Mouse (Mus musculus) megakaryocyte progenitor cell, adult 5-6 weeks (primary cell): ENCODE measurements around the gene Sys1. TPM values are rescaled to one million over a fixed set of nuclear protein-coding genes. Genes with fewer than 3 reads are reported as not detected.

ENCODE experiments used
- ATAC-seq: replicated peaks from 2 replicates; pipeline ENCODE4 v1.8.0; 2016; ENCODE audit warnings: mild to moderate bottlenecking, moderate TSS enrichment, inconsistent platforms; ENCODE audit not compliant: poor library complexity
- total RNA-seq, 2 experiments: library from RNA; stranded (forward) in 1 of 2; stranded (reverse) in 1 of 2; fragments of 157-497, 149-512 nt in 1 of 2; fragments of 200-1000 nt in 1 of 2; gene quantifications; 2 replicates each; pipeline versions ENCODE4 v1.2.3 to v1.2.4; 2015 to 2017

Gene Sys1
- total RNA-seq, 2 experiments from 2014 or later: 20.0 to 39.1 TPM

GRCm38 (mm10) chr2:164494126-164494525, 37.4 kb downstream of the Sys1 start:
- ATAC-seq: no peak

DNA sequence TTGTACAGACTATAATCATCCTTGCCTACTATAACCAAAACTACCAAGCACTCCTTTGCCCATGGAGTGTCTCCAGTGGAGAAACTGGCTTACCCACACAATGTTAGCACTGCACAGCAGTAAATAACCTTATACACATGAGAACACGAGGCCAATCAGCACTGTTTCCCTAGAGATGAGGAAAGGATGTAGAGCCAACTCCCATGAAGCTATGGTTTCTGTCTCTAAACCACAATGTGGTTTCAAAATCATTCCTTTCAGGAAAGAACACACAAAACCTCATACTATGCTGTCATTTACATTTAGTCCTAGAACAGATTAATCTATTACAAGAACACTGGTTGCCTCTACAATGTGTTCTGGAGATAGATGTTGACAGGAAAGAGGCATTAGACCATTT, 39.6 kb downstream of the Sys1 start:
- ATAC-seq: 0 out of 2 replicates have a peak, but pooled peaks have one; percentile 11

- peak; percentile 98 for ATAC-seq
Observed at GRCm38 (mm10) chr2:164496847-164497690, 40.3 kb downstream of the Sys1 start, which contains the start of gene Pigt. Gene Pigt, plus strand, starts transcription at chr2:164497520.

- ATAC-seq: peak; percentile 13; the same call in 1 of the 2 replicates
Observed at GRCm38 (mm10) chr2:164497691-164498268, 41.0 kb downstream of the Sys1 start.

DNA sequence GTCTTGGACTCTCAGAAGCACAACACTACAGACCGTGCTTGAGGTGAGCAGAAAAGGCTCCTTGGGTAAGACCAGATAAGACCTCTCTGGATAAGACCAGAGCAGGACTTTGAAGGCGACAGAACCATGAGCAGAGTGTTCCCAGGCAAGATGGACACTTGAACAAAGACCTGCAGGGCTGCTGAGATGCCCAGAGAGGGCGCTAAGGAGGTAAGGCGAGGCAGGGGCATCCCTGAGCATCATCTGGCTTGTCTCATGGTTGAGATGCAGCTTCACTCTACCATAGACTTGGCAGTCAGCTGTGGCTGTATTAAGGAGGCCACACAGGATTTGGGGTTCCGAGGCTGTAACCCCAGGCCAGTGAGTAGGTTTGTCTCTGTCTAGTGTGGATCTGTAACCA, 42.6 kb downstream of the Sys1 start:
- ATAC-seq: no peak

DNA sequence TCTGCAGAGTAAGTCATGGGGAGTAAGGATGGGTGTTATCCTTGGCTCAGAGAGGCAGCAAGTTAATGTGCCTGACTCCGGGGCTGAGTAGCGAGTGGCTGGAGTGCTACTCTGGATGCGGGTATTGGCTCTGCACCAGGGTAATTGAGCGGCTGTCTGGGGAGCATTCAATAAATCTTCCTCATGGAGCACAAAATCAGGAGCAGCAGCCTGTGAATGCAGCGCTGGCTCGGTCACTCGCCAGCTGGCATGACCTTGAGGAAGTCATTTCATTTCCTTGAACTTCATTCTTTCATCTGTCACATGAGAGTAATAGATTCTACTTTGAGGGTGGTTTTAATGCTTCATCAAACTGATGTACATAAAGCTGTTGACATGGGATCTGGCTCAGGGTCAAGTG, 43.7 kb downstream of the Sys1 start:
- ATAC-seq: no peak

DNA sequence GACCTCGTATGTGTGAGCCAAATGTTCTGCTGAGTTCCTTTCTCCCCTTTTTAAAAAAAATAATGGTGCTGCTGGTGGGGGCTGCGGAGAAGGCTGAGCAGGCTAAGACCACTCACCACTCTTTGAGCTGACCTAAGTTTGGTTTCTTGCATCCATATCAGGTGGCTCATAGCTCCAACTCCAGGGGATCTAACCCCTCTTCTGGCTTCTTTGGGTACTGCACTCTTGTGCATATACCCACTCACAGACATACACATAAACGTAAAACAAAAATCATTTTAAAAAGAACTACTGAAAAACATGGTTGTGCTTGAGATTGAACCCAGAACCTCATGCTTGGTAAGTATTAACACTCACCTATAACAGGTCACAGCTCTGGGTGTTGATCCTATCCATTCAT, 48.2 kb downstream of the Sys1 start:
- ATAC-seq: no peak

- no peak for ATAC-seq
Observed at GRCm38 (mm10) chr2:164505619-164506347, 49.0 kb downstream of the Sys1 start.

- no peak for ATAC-seq
Observed at GRCm38 (mm10) chr2:164507811-164508210, 51.0 kb downstream of the Sys1 start.

- ATAC-seq: no peak
Observed at GRCm38 (mm10) chr2:164510621-164511190, 53.9 kb downstream of the Sys1 start.

- ATAC-seq: peak; percentile 39; the same call in 1 of the 2 replicates
Observed at GRCm38 (mm10) chr2:164512121-164512909, 55.6 kb downstream of the Sys1 start.

DNA sequence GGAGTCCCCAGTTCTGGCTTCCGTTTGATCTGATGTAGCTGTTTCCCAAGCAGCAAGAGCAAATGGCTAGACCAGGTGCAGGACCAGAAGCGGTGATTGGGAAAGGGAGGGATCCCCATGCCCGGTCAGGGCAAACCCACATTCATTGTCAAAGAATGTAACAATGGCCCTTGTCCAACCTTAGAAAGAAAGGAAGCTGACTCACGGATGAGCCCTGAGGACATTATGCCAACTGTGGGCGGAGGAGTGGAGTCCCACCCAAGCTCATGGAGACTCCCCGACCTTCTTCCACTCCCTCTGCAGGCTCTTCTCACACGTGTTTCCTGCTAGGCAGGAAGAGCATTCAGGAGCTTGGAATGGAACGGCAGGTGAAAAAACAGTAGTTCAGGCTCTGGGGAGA, 56.6 kb downstream of the Sys1 start:
- no peak for ATAC-seq

DNA sequence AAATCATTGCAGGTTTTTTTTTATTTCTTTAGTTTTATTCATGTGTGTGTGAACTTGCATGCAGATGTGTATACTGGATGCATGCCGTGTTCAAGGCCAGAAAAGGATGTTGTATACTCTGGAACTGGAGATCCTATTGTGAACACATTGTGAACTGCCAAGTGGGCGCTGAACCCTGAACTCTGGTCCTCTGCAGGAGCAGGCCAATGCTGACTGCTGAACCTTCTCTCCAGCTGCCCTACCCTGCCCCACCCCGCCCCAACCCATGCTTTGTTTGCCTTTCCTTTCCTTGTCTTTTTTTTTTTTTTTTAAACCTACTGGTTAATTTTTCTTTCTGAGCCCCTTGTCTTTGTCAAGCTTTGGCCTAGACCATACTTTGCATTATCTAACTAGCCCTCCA, 58.2 kb downstream of the Sys1 start:
- no peak for ATAC-seq

DNA sequence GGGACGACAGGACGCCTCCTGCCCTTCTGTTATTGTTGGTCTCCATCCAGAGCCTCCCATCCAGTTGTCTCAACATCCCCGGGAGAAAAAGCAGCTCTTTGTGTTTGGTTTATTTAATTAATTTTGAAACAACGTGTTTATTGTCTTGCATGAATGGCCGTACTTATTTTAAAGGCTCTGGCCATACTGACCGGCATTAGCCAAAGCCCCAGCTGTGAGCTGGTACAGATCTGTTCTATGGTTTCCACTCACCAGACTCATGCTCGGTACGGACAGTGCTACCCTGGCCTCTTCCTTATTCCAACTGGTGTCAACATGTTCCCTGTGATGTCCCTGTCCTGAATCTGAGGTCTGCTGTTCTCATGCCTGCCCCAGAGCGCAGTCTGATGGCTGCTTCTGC, 59.1 kb downstream of the Sys1 start:
- no peak for ATAC-seq

DNA sequence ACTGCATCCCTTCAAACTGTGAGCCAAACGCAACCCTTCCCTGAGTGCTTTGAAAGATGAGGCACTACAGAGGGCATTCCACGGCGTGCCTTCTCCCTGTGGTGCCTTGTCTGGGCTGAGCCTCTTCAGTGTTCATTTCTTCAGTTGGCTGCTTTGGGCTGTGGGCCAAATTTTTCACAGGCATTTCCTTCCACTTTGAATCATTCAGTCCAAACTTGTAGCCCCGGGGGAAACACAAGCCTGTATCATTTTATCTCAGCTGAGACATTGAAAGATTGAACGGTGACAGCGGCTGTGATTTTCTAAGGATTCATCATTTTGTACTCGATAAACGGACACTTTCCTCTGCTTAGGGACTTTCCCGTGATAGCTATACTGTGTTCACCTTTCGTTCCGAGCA, 59.8 kb downstream of the Sys1 start:
- ATAC-seq: no peak

- peak; percentile 61 for ATAC-seq
Observed at GRCm38 (mm10) chr2:164517485-164518221, 60.9 kb downstream of the Sys1 start.

DNA sequence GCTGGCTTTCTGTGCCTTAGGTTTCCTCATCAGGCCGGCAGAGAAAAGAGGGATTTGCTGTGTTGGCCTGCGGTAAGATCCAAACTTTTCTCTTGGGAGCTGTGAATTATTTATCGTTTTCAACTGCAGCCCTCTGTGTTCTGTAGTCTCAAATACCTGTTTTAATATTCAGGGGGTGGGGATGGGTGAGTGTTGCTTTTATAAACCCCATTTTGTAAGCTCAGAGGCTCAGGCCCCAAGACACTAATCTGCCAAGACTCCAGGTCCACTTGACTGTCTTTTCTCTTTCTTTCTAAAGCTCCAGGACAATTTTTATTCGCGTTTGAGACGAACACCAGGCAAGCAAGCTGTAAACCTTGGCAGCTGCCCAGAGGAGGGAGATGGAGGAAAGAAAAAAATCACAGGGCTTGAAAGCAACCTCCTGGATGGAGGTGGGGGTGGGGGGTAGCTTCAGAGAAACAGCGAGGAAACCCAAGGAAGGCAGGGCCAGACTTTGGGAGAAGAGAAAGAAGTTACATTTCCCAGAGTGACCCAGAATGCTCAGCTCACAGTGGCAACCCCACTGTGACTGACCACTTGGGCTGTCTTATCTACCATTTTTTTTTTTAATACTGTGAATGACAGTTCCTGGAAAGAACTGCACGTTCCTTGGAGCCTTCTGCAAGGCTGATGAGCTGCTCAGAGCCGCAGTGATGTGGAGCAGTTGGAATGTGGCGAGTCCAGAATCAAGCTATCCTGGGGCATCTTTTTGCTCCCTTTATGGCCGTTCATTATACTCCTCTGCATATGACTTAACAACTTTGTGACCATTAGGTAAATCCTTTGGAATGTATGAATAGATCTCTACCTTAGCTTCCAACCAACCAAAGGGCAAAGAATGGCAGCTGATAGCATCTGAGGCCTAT, 61.8 kb downstream of the Sys1 start:
- ATAC-seq: no peak

DNA sequence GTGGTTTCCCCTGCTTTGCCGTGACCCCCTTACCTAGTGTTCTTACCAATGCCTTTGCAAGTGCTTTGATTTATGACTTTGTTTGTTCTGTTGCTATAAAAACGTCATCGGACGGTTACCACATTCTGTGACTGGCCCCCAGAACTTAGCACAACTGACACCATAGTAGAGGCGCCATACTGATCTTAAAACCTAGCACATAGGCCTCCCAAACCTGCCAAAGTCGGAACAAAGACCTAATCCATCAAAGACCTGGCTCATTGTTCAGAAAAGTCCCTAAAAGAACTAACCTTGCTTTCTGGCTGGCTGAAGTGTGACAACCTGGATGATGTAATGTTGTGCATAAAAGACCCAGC, 62.4 kb downstream of the Sys1 start:
- no peak for ATAC-seq

DNA sequence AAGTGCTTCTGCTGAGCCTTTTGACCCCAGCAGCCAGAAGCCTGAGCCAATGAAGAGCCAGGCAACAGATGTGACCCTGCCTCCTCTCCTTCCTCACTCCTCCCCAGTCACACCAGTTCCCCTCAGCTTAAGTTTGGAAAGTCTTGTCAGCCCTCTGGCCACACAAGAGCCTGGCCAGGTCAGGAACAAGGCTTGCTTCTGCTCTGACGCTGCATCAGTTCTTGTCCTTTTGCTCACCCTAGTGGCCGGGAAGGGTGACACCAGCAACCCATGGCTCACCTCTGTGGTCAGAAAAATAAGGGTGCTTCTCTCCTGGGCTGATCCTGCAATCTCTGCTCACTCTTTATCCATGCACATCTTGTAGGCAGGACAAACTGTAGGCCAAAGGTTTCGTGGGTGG, 64.0 kb downstream of the Sys1 start:
- ATAC-seq: peak; percentile 78
